Mouse (Mus musculus) adrenal gland (tissue): Measurements from ENCODE around the gene Tpte.

ENCODE experiments used
- intact Hi-C: fragments of 180-260 bp; cut with DNase I; formaldehyde crosslinking; loops from one replicate; pipeline ENCODE4 v1.15.1; 2025

Gene Tpte

DNA sequence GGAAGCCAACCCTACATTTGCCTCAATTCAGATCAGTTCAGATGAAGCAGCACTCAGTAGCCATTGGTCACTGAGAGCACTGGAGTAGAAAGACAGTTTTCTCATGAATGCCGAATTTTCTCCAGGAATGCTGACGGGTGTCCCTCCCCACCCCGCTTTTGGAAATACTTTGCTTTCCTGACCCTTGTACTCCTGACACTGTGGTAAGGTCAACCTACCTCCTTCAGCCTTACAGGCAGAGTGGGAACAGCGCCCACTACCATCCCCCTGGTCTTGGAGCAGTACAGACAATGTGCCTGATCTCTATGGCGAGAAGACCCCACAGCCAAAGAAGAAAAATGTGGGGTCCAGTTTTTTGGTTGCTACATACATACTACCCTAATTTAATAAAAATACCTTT is 93.1 kb downstream of the Tpte start:
- intact Hi-C loops = loop anchor here (5.0 kb wide), 1 partner anchor 184 kb away; the partner anchor contains the start of gene Vps36

DNA sequence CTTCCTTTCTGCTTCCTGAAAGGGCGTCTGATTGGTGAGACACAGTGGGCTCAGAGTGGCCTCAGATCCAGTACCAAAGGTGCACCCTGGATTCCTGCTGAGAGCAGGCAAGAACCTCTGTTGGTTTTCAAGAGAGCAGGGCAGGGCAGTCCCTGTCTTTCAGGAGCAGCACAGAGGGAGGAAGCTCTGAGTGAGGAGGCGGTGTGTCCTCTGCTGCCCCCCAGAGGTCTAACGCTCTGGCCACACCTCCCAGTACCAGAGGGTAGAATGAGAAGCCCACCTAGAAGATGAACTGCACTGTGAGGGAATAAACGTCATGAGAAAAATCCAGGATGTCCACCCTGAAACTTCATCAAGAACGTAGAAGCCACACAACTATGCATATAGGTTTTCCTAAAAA is 93.7 kb downstream of the Tpte start:
- intact Hi-C loops = loop anchor here (5.0 kb wide), 1 partner anchor 185 kb away; the partner anchor contains the start of gene Vps36

DNA sequence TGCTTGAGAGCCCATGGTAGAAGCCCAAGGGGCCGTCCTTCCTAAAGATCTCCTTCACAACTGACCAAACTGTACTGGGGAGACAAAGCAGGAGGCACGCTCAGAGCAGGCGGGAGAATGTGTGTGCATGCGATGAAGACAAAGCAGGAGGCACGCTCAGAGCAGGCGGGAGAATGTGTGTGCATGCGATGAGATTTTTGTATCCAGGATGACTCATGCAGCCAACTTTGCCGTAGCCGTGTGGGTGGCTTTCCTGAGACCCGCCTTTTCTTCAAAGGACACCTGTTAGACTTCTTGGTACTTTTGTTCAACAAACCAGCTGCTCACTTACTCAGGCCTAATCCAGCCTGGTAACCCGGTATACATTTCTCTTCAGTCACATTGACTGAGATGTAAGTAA is 97.7 kb downstream of the Tpte start:
- intact Hi-C loops = no loop called here

DNA sequence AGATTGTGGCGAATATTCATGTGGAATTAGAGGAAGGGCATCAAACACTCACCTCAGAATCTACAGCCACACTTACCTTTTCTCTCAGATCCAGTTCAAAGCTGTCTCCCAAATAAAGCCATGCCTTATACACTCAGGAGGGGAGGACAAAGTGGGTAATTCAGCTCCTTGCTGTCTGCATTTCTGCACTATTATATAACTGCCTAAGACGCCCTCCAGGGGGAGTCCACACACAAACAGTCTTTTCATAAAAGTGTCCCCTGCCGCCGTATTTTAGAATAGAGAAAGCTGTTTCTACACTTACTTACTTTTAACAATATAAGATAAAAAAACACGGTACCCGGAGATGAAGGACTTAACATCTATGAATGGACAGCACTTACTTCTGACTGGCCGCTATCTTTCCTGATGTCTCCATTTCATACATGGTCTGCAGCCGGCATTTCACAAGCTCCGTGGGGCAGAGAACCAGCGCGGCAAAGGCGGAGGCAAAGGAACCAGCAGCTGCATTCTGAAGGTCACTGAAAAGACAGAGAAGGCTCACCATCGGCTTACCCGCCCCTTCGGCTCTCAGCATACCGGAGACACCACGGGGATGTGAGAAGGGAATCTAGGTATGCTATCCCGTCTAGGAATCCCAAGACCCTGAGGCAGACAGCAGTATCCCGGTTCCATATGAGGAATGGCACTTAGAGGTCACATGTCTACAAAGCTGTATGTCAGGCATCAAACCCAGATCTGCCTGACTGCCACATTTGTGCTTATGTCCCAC is 99.8 kb downstream of the Tpte start:
- intact Hi-C loops = no loop called here

DNA sequence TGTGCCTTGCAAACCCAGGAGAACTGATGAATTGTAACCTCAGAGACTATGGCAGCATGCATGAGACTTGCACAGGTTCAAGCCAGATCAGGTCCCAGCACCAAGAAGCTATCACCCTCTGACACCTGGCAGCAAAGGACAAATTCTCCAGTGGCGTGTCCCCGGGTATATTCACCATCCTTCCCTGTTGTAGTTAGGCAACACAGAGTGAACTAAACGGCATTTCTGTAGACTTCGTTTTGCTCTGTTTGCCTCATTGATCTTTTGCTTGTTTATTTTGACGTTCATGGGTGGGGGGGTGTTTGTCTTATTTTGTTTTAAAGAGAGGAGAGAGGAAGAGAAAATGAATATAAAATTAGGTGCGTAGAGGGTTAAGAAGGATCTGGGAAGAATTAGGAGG is 101.9 kb downstream of the Tpte start:
- intact Hi-C loops = no loop called here

DNA sequence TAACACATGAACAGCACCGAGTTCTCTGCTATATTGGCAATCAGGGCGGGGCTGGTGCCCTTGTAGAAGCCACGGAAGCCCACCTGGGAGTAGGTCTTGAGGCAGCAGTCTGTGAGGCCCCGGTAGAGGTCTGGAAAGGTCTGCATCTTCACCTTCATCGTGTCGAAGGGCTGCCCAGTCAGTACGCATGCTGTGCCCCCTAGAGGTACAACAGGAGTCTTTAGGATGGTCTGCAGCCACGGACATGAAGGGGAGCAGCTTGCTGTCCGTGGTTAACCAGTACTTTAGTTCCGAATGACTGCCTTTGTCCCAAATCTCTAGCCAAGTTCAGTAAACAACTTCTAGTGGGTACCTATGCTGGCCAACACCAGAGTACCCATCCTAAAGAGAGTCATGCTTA is 106.6 kb downstream of the Tpte start:
- intact Hi-C loops = no loop called here

DNA sequence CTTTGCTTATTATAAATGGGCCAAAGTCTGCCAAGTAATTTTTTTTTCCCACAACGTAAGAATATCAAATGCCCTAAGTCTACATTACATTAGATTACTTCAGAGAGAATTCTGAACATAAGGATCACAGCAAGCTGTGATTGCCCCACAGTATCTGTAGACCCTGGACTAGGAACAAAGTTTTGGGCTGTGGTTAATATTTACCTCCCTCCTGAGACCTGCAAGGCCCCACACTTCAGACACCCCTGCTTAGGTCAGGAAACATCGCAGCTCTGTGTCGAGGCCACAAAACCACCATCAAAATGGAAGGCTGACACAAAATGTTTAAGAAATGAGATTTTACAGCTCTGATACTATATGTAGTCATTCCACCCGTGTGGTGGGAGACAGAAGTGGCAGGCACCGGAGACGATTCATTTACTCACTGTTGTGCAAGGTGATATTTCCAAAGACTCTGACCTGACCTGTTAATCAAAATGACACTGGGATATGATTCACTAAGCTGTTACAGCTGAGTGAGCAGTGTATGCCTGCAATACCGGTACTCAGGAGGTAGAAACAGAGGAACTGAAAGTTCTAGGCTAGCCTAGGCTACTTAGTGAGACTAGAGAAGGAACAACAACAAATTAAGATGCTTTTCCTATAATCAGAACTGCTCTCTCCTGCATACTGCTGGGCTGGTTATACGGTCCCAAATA is 107.7 kb downstream of the Tpte start:
- intact Hi-C loops = no loop called here

DNA sequence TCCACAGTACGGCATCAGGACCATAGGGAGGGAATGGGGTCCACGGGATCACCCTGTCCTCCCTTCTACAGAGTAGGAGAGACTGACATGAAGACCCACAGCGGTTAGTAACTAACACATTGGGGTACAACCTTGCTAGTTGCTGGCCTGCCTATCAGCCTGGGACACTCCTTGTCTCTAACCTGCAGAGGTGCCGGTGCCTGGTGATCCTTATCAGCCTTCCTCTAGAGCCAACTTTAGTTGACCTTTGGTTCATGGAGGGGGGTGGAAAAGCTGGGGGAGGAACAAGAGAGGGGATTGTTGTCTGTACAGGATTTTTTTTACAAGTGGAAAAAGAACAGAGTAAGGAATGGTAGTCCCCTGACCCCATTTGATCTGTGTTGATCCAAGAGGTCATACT is 111.2 kb downstream of the Tpte start:
- intact Hi-C loops = no loop called here

DNA sequence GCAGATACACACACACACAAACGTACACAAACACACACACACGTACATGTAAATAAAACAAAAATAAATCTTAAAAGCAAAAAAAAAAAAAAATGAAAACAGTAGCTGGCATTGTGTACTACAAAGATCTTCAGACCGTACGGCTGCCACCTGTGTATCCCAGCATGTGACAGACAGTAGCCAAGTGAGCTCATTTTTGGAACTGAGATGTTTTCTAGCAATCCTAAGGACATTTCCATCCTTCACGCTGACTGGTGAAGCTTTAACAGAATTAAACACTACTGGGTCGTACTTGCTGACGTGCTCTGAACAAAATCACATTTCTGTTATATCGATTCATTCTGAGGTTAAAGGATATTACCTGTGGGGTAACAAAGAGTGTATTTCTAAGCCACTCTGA is 112.0 kb downstream of the Tpte start:
- intact Hi-C loops = no loop called here

DNA sequence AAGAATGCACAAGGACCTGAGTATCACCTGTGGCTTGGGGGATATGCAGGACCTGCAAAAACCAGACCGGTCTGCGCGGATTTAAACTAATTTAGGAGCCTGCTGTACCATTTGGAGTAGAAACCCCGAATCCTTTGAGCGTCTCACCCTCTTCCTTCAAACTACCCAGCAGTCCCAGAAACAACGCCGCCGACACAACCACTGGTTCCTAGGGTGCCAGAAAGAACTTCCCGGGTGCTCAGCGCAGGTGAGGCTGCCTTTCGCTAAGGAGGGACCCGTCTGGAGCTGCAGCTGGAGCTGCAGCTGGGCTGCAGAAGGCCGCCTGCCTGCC is 114.5 kb downstream of the Tpte start:
- intact Hi-C loops = no loop called here

DNA sequence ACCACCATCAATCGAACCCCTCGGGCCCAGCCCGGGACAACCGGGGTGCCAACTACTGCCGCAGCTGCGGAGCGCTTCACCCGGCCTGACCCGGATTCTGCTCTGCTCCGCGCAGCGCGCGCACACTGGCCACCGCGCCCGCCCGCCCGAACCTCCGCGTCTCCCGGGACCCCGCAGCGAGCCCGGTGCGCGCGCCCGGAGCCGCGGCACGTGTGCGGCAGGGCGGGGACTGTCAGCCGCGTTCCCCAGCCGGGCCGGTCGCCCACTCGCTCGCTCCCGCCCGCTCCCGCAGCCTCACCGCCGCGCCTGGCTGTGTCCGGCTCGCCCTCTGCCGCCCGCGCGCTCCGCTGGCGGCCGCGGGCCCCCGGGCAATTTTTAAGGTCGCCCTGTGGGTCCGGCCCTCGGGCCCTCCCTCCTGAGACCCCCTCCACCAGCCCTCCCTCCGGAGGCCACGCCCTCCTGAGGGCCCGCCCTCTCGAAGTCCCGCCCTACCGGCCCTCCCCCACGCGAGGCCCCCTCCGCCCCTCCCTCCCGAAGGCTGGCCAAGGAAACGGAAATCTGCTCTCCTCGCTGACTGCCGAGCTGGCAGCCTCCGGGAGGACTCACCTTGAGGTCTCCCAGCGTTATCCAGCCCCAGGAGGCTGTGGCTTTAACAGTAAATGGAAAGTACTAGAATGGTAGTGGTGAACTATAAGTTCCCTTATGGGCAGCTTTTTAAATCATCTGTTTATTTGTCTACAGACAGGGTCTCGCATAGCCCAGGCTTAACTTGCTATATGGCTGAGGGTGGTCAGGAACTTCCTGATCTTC is 115.1 kb downstream of the Tpte start, which contains the start of gene Slc25a15:
Gene Slc25a15 (minus strand): TSS at position 456 of the 810 bp plus-strand sequence.
- intact Hi-C loops = no loop called here

DNA sequence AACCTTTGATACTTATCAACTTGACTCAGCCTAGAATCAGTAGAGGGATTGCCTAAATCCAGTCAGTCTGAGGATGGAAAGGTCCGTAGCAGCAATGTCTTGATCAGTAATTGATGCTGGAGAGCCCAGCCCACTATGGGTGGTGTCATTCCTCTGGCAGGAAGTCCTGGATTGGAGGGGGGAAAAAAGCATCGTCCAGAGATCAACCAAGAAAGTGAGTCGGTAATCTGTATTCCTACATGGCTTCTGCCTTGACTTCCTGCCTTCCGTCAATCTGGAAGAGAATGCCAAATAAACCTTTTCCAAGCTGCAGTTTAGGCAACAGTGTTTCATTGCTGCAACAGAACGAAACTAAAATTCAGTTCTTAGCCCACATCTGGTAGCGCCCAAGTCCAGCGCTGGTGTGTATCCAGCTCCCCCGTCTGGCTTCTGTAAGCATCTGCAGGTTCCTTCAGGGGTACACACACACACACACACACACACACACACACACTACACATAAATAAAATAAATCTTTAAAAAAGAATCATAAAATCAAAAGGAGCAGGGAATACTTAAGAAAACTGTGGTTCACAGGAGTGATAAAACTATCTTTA is 116.1 kb downstream of the Tpte start:
- intact Hi-C loops = no loop called here

DNA sequence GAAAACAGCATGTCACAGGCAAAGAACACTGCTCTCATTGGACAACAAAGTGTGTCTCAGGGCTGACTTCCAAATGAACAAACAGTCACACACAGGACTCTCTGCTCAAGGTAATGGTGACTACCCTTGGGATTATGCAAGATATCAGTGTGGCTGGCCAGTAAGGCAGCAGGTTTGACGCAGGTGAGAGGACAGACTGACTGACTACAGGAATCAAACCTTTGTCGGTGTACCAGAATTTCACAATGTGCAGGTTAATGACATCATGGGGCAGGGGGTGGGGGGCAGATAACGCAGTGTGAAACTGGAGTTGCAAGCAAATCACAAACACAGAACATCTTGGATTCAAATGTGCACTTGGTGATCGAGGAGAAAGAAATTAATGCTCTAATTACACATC is 117.4 kb downstream of the Tpte start:
- intact Hi-C loops = no loop called here

DNA sequence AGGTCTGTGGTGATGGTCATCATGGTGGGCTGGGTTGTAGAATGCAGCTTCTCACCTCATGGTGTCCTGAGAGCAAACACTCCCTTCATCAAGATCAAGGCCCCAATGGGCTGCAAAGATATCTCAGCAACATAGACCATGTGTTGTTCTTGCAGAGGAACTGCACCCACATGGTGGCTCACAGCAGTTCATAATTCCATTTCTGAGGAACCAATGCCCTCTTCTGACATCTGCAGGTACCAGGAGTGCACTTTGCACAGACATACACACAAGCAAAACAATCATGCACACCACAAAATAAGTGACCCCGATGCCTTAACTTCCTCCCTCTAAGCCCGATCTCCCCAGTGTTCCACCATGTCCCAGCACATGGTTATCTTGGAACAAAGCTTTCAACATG is 120.0 kb downstream of the Tpte start:
- intact Hi-C loops = no loop called here

DNA sequence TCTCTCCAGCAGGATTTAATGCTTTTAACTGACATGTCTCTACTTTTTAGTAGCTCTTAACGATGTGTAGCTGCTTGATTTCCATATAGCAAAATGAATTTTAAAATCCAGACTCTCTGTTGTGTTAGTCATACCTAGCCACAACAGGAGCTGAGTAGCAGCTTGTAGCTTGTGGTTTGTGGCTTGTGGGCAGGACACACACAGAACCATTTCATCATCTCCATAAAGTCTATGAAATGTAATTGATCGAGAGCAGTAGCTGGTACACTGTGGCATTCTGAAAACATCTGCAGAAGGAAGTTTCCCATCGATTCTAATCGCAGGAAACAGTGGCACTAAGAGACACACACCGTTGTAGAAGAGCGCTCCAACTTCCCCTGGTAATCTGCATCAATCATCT is 122.5 kb downstream of the Tpte start:
- intact Hi-C loops = no loop called here

DNA sequence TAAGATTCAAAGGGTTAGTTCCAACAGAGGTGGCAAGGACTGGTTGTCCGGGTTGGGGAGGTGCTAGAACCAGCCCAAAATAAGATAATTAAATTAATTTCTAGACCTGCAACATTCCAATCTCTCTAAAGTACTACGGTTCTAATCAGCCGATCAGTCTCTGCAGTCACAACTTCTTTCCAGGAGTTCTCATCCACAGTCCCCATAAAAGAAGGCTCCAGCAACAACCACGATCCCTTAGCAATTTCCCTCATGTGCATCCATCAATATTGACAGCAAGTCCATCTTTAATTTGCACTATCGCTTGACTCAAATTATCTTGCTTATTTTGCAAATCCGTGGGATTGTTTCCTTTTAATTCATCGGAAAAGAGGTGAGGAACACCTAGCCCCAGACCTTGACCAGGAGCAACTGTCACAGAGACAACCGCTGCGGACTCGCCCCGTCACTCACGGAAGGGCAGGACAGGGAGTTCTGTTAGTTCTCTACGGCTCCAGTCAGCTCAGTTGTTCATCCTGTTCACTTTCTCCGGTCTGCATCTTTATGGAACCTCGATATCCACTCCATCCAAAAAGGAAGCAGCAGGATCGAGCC is 127.5 kb downstream of the Tpte start:
- intact Hi-C loops = no loop called here

DNA sequence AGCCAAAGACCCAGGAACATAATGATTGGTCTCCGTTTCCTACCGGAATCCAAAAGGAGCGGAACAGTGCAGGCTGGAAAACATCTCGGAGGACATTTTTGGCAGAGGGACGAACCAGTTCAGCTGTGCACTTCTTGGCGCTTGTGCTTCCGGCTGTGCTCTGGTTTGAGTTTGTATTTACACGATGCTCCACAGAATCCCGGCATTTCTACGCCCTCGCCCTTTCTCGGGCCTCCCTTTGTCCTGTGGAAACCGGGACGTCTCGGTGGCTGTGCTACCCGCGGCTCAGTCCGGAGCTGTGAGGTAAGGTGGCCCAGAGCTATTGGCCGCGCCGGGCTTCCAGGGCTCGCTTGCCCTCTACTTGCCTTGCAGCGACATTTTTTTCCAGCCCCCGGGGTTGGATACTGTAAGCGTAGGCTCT is 128.1 kb downstream of the Tpte start, which contains the start of gene Mrps31:
Gene Mrps31 (plus strand): TSS at position 80 of the 421 bp plus-strand sequence.
- intact Hi-C loops = no loop called here

DNA sequence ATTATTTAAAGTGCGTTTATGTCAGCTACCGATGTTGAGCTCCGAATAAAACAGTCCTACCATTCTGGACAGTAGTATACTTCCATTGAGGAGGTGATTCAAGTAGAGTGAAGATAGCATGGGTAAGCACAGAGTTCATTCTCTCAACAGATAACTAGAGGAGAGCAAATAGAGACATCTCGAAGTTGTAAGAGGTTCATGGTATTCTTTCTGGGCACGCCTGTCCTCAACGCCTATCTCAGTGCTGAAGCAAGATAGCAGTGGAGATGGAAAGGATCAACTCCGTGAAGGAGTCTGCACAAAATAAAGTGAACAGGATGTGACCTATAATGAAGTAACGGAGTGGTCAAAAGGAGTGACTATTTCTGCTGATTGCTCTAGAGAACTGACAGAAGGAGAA is 128.7 kb downstream of the Tpte start:
- intact Hi-C loops = no loop called here
